Mouse (Mus musculus) olfactory bulb, adult 2 months (tissue): Measurements from ENCODE around the gene Necap1.

Experiments
- CTCF ChIP-seq: fragments of 200-500 bp; IDR thresholded peaks from 2 replicates; pipeline ENCODE4 v1.5.1; 2012; ENCODE audit warnings: low read depth, mild to moderate bottlenecking, low read length, moderate library complexity; ENCODE audit not compliant: insufficient read depth
- POLR2A ChIP-seq: fragments of 200-500 bp; IDR thresholded peaks from 2 replicates; pipeline ENCODE4 v1.6.1; 2012; ENCODE audit warnings: mild to moderate bottlenecking, low read depth, low read length, moderate library complexity; ENCODE audit not compliant: insufficient read depth

DNA sequence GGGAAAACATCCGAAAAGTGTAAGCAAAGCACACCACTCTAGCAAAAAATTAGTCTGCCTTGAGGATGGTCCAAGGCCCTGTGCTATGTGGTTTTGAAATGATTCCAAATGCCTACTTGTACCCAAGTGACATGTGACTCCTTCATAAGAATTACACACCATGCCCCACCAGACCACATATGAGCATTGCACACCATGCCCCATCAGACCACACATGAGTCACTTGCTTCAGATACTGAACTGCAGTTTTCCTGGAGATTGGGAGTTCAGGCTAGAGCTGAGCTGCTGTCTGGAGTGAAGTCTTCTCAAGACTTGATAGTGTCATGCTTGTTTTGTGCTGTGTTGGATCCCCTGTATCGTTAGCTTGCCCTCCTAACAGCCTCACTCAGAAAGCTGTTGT lies 15.3 kb downstream of the Necap1 start:
- TF ChIP-seq POLR2A (no peak), CTCF (no peak)
